Mouse (Mus musculus): ENCODE data around the gene Slc25a11.

- no peak for TF ChIP-seq POLR2A (IDR thresholded peaks at IDR 0.05; ENCODE audit: borderline replicate concordance, insufficient read depth, low read length)
- no peak for TF ChIP-seq CTCF (IDR thresholded peaks at IDR 0.05; ENCODE audit: borderline replicate concordance, insufficient read depth, low read depth, low read length)
These were observed 9.5 kb downstream of the Slc25a11 start for GRCm38 (mm10) chr11:70637764-70638163.
